Mouse (Mus musculus) gastrocnemius, postnatal 10 days (tissue): Measurements from ENCODE around the gene Map3k15. TPM values are rescaled to one million over a fixed set of nuclear protein-coding genes. Genes with fewer than 3 reads are reported as not detected.
A peak's percentile ranks its signal among the peaks of the same experiment; 100 is the strongest.

Source experiments
- DNase-seq: peaks from one replicate; pipeline ENCODE4 v3.0.0; 2021; ENCODE audit warnings: mixed read lengths
- total RNA-seq, 2 experiments: library from RNA; stranded (reverse); gene quantifications; 2 replicates each; pipeline ENCODE4 v1.2.3; 2021

Gene Map3k15
- total RNA-seq, 2 experiments from 2014 or later = 0.16 to 0.41 TPM

- DNase-seq = no peak
Observed at GRCm38 (mm10) chrX:160135719-160136118, 147.5 kb downstream of the Map3k15 start.

GRCm38 (mm10) chrX:160136153-160136552 lies 147.9 kb downstream of the Map3k15 start:
- DNase-seq = no peak

- no peak for DNase-seq
Observed at GRCm38 (mm10) chrX:160137177-160137860, 149.1 kb downstream of the Map3k15 start.

- peak; percentile 76 for DNase-seq
Observed at GRCm38 (mm10) chrX:160137861-160138717, 149.9 kb downstream of the Map3k15 start, which contains the start of gene Pdha1. Gene Pdha1, minus strand, starts transcription at chrX:160138413.

GRCm38 (mm10) chrX:160146806-160147205 lies 158.6 kb downstream of the Map3k15 start:
- no peak for DNase-seq

GRCm38 (mm10) chrX:160147406-160147805 lies 159.2 kb downstream of the Map3k15 start:
- no peak for DNase-seq

- no peak for DNase-seq
Observed at GRCm38 (mm10) chrX:160148859-160149258, 160.6 kb downstream of the Map3k15 start.

- no peak for DNase-seq
Observed at GRCm38 (mm10) chrX:160153147-160153815, 165.0 kb downstream of the Map3k15 start.

GRCm38 (mm10) chrX:160164259-160164658 lies 176.0 kb downstream of the Map3k15 start:
- DNase-seq = no peak

GRCm38 (mm10) chrX:160166246-160166985 lies 178.2 kb downstream of the Map3k15 start:
- DNase-seq = no peak

- DNase-seq = peak; percentile 45
Observed at GRCm38 (mm10) chrX:160170150-160170549, 181.9 kb downstream of the Map3k15 start.

Other genes with a start within 250 kb of the Map3k15 start
- gene Pdha1, start 150.0 kb downstream of the Map3k15 start, total RNA-seq = 100 to 1,000 TPM; 310 to 381 TPM